Mouse (Mus musculus) spleen, embryonic (tissue): ENCODE measurements at regions not wholly inside any gene's neighbourhood (a gene's known extent, or its start where the extent isn't known, plus 50 kb on each side); places are given as distances from the start of the nearest gene placed in this dataset.
"Not testable (repeated sequence)": the region's sequence is repeated elsewhere in the genome, so short reads cannot be mapped to it uniquely, and the experiment has no call there.

ENCODE experiments used
- CTCF ChIA-PET: fragments of 350-600 bp; sonication (Branson Sonifier 250); formaldehyde crosslinking; loops from one replicate; lab custom pipeline; 2022; lab: Charles Lee

DNA sequence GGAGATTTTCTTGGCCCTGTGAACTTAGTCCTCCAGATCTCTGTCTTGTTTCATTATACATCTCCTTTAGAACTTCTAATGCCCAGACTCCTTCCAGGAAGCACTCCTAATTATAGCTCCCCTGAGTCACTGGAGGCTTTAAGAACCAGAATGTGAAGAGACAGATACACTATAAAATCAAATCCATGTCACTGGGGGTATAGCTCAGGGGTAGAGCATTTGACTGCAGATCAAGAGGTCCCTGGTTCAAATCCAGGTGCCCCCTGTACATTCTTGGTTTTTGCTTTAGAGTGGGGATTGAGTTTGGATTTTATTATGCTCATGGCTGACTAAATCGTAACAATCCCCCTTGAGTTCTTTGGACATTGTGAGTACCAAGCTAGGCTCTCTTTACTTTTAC, 62.4 kb upstream of the Acpp start:
- CTCF ChIA-PET = no interaction called here

DNA sequence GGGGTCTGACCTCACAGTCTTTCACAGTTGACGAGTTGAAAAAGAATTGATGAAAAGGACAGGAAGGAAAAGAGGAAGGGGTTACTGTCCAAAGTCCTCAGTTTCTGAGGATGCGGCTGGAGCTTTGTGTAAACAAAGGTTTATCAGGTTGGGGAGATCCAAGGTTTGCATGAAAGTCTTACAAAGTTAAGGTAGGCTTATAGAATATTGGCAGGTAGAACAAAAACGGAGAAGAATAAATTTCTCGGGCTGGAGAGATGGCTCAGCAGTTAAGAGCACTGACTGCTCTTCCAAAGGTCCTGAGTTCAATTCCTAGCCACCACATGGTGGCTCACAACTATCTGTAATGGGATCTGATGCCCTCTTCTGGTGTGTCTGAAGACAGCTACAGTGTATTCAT, 60.9 kb upstream of the Acpp start:
- CTCF ChIA-PET = not testable (repeated sequence)

DNA sequence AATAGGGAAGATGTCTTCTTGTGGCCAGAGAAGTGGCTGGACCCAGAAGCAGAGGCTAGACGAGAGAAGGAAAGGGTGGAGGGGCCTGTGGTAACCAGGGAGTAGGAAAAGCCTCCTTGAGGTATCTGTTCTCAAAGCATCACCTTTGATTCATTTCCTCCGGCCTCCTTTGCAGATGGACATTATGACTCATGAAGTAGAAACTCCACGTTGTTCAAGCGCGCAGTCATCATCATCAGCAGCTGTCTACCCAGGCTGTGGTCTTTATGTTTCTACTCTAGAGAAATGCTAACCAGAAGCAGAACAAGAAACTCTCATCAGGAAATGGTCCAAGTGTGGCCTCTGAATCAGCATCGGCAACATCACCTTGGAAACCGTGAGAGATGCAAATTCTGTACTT, 50.3 kb upstream of the Acpp start:
- CTCF ChIA-PET = no interaction called here
